Mouse (Mus musculus): ENCODE data around the gene Lrrc8d. TPM values are rescaled to one million over a fixed set of nuclear protein-coding genes. Genes with fewer than 3 reads are reported as not detected.

The Lrrc8d gene
- total RNA-seq, 2 experiments from 2014 or later, result 15.7 to 44.6 TPM

DNA sequence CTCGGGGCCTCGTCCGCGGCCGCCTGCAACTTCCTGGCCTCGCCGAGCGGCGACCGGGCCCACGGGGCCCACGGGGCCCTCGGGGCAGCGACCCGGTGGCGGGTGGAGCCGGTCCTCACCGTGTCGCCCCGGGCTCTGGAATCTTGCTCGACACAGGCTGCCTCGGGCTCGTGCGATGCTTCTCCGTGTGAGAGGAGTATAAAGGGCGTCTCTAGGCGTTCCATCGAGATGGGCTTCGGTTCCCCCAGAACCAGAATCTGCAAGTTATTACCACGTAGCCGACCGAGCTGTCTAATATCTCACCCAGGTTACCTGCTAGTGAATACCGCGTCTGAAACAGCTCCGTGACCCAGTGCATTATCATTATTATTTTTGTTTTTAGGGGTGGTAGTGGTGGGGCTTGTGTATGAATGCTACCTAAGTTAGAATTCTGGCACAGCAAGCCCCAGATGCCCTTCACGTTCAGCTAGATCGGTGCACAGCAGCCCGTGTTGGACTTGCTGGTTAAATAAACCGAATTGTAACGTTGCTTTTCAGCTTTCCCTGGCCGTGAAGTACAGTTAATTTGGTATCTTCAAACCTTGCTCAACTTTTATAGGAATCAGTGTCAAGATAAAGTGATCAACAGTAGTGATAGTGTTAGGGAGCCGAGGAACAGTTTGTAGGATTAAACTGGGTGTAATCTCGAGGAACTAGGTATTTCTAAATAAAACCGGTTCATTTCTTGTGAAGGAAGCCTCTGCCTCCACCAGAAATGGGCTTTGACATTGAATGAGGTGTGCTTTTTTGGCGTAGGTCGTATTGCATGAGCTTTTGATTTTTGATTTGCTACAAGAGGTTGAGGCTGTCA is 177.4 kb downstream of the Lrrc8d start:
- ATAC-seq (replicated peaks; ENCODE audit: poor library complexity, severe bottlenecking), result no peak

Other genes starting within 250 kb of the Lrrc8d start
- gene Lrrc8c, start 180.6 kb upstream of the Lrrc8d start, total RNA-seq (2014; fragmentation: Nextera tagmentation), result 23.7 and 38.7 TPM in 2 replicates
- gene Lrrc8c, start 180.6 kb upstream of the Lrrc8d start, total RNA-seq (2017), result 4.4 and 7.5 TPM in 2 replicates
- gene Zfp326, start 176.6 kb downstream of the Lrrc8d start, total RNA-seq (2014; fragmentation: Nextera tagmentation), result 33.5 and 33.9 TPM in 2 replicates
- 48.7 and 49.1 TPM in 2 replicates for gene Zfp326, start 176.6 kb downstream of the Lrrc8d start, total RNA-seq (2017)